In the genomic region with DNA sequence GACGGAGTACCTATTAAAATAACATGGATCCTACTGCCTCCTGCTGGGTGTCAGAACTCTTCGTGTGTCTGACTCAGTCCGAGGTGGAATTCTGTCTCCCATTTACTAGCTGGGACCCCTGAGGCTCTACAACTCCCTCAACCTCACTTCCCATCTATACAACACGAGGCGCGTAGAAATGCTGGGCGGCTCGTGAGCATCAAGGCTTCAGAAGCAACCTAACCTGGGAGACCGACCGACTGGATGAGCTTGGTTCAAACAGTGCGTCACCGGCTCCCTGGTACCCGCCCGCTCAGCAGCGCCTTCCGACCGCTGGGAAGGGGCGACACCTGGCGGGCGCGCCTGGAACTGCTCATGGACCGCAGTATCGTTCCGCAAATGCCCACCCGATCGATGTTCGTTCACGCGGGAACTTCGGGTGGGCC, we compare ENCODE assay signal across 8 mouse cellular contexts. TPM values are rescaled to one million over a fixed set of nuclear protein-coding genes. Genes with fewer than 3 reads are reported as not detected.
DNase-seq lines count a peak whose midpoint lies in the region; ATAC-seq and TF ChIP-seq lines count a peak whose summit lies in the region.

No protein-coding gene starts in this region.

- TF ChIP-seq CTCF in cortical plate, adult 2 months (IDR thresholded peaks at IDR 0.05; ENCODE audit: extremely low read depth, insufficient read depth, low read length) = peak; percentile 78

- peak; percentile 92 for ATAC-seq in inflammation-experienced regulatory T-cells, adult 6 months
- peak; percentile 78 for ATAC-seq in megakaryocyte-erythroid progenitor cell, adult 5-6 weeks (replicated peaks; ENCODE audit: low FRiP score, low TSS enrichment, poor library complexity, severe bottlenecking)

- DNase-seq in adipocyte (ENCODE audit: low spot score) = peak; percentile 81
- peak; percentile 87 for DNase-seq in gastrocnemius, postnatal 14 days
- DNase-seq in left cerebral cortex, postnatal 10 days (ENCODE audit: extremely low spot score in 1 of 2, low spot score in 2 of 2) = peak; percentile 76 to 87
- peak; percentile 87 for DNase-seq in right cerebral cortex, postnatal 14 days
- DNase-seq in urinary bladder, postnatal 25 days (ENCODE audit: low spot score) = peak; percentile 91

- H3K4me3 ChIP-seq in cortical plate, adult 2 months (ENCODE audit: insufficient read depth, low read length) = no peak overlapping the region; the same call in 1 of the 2 replicates

- no peak overlapping the region for H3K27ac ChIP-seq in cortical plate, adult 2 months (ENCODE audit: insufficient read depth, low read length)

- intact Hi-C loops in gastrocnemius, postnatal 14 days (cut with DNase I; ENCODE audit: low total_unique reads) = loop anchor here (5.0 kb wide), 1 partner anchor 253 kb away; no protein-coding TSS in a partner anchor
- intact Hi-C loops in left cerebral cortex, postnatal 10 days (cut with DNase I) = loop anchor here (10.0 kb wide), 1 partner anchor 360 kb away; a partner anchor contains a TSS

- no peak for TF ChIP-seq POLR2A in cortical plate, adult 2 months (IDR thresholded peaks at IDR 0.05; ENCODE audit: extremely low read depth, insufficient read depth, low read length)

- no peaks in the 10 kb centered on the region for H3K4me1 ChIP-seq in cortical plate, adult 2 months (ENCODE audit: control insufficient read depth, insufficient read depth, low read length)

RNA-seq across cellular contexts. Expression of a gene that starts 36.9 kb away (rescaled TPM):
- polyA plus RNA-seq in cortical plate, adult 2 months (2012; rRNA removed) = 36.1 and 37.2 TPM in 2 replicates
- 10 to 100 TPM; 13.9 to 15.6 TPM for total RNA-seq in gastrocnemius, postnatal 14 days (2021)
- polyA plus RNA-seq in inflammation-experienced regulatory T-cells, adult 6 months (2017; shearing (Covaris generic)) = 100 to 1,000 TPM; 121 to 180 (median 127) TPM
- total RNA-seq in left cerebral cortex, postnatal 10 days (2021) = 10 to 100 TPM; 54.8 to 65.3 TPM
- 24.3 and 29.1 TPM in 2 replicates for total RNA-seq in megakaryocyte-erythroid progenitor cell, adult 5-6 weeks (2014; fragmentation: Nextera tagmentation)
- total RNA-seq in megakaryocyte-erythroid progenitor cell, adult 5-6 weeks (2017) = 31.9 and 56.4 TPM in 2 replicates
